Mouse (Mus musculus) right cerebral cortex, adult 2 months (tissue): ENCODE measurements at regions not wholly inside any gene's neighbourhood (a gene's known extent, or its start where the extent isn't known, plus 50 kb on each side); places are given as distances from the start of the nearest gene placed in this dataset.

Experiments used
- DNase-seq, 2 experiments: peaks; one replicate each; pipeline ENCODE4 v3.0.0; 2021 to 2022; ENCODE audit warnings: low spot score in 2 of 2

GRCm38 (mm10) chr13:7691232-7691631 lies 511.4 kb upstream of the Adarb2 start:
- no peak for DNase-seq

- no peak for DNase-seq
Observed at GRCm38 (mm10) chr13:7697647-7698365, 504.9 kb upstream of the Adarb2 start.

- DNase-seq = no peak
Observed at GRCm38 (mm10) chr13:7721558-7721957, 481.1 kb upstream of the Adarb2 start.

- peak; percentile 14 to 38 for DNase-seq
Observed at GRCm38 (mm10) chr13:7749688-7750087, 453.0 kb upstream of the Adarb2 start.

GRCm38 (mm10) chr13:7785252-7785651 lies 417.4 kb upstream of the Adarb2 start:
- DNase-seq = no peak

- no peak for DNase-seq
Observed at GRCm38 (mm10) chr13:7790069-7790468, 412.6 kb upstream of the Adarb2 start.
